Mouse (Mus musculus): ENCODE results near the gene Isyna1. TPM values are rescaled to one million over a fixed set of nuclear protein-coding genes. Genes with fewer than 3 reads are reported as not detected.

Gene Isyna1
- total RNA-seq, 1 experiment: 161 TPM

DNA sequence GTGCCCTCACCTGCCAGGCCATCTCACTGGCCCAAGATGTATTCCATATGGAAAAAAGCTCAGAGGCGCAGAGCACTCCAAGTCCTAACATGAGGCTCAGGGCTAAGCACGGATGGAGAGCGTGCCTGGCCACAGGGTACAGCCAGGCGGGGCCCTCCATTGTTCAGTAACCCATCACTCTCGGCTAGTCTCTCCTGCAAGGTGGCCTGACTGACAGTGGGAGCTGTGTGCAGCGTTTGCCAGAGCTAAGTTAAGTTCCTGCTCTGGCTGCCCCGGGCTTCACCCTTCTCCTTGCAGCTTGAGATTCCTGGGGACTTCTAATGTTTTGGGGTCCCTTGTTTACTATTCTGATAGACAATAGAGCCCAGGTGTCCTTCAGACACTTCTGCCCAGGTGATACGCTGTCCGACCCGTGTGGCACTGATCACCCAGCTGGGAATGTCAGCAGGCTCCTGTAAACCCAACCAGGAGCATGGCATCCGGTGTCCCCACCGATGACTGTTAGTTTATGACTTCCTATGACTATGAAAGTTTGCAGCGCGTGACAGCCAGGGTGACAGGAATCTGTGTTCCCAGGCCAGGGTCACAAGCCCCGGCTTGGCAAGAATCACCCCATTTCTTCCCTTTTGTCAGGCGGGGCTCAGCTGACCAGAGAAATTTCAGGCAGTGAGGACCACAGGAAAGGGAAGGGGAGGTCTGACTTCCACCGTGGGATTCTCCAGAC, 51.5 kb downstream of the Isyna1 start:
- Histone ChIP-seq H3K36me3 (ENCODE audit: control insufficient read depth, insufficient read depth, low read length, poor library complexity, severe bottlenecking) (peaks cover 5% of the 10 kb centered on the region; the same call in 1 of the 2 replicates), H3K9me3 (ENCODE audit: control insufficient read depth, insufficient read depth, low read depth, low read length) (no peaks in the 10 kb centered on the region), H3K9ac (ENCODE audit: insufficient read depth, low read depth, low read length, poor library complexity, severe bottlenecking) (no peak overlapping the region; the same call in 1 of the 2 replicates), H3K27ac (ENCODE audit: insufficient read depth, low read depth, low read length, poor library complexity, severe bottlenecking) (no peak overlapping the region), H3K4me3 (ENCODE audit: insufficient read depth in 1 of 2, low read depth in 1 of 2, low read length in 2 of 2, poor library complexity in 1 of 2, severe bottlenecking in 1 of 2) (no peak overlapping the region), H3K4me1 (ENCODE audit: control insufficient read depth in 2 of 2, insufficient read depth in 2 of 2, low read length in 2 of 2, poor library complexity in 1 of 2) (peaks cover 19 to 45% of the 10 kb centered on the region in 2 experiments)
- DNase-seq (ENCODE audit: low read depth, low spot score): no peak
- TF ChIP-seq HCFC1 (IDR thresholded peaks at IDR 0.05; ENCODE audit: borderline replicate concordance, insufficient read depth, low read length) (no peak), ZNF384 (IDR thresholded peaks at IDR 0.05; ENCODE audit: low read depth, low read length) (no peak), MAFK (IDR thresholded peaks at IDR 0.05; ENCODE audit: insufficient read depth, low read depth, low read length) (no peak), CHD2 (IDR thresholded peaks at IDR 0.05; ENCODE audit: low read depth, low read length) (no peak), ZC3H11A (IDR thresholded peaks at IDR 0.05; ENCODE audit: borderline replicate concordance, low read depth, low read length) (no peak)
- in situ Hi-C loops (cut with MboI; ENCODE audit: low sequenced_read_pairs in 2 of 2, unreplicated experiment in 2 of 2): no loop called here

DNA sequence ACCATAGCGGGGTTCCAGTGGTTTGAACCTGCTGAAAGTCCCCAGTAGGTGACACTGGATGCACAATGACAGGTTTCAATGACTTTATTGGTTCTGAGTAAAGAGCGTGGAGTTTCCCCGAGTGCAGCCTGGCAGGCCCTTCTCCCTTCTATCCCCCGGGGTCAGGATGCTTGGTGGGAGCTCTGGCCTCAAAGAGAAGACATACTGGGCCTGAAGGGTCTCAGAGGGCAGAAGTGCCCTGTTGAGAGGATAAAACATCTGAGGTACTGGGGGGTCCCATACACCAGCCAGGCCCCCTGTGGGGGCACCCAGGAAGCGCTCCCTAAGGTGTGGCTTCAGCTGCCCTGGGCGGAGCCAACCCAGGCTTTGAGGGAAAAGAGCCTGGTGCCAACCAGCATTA, 52.2 kb downstream of the Isyna1 start:
- Histone ChIP-seq H3K27ac (ENCODE audit: insufficient read depth, low read depth, low read length, poor library complexity, severe bottlenecking) (peak overlapping the region; percentile 83), H3K9me3 (ENCODE audit: control insufficient read depth, insufficient read depth, low read depth, low read length) (no peaks in the 10 kb centered on the region), H3K4me1 (ENCODE audit: control insufficient read depth in 2 of 2, insufficient read depth in 2 of 2, low read length in 2 of 2, poor library complexity in 1 of 2) (peaks cover 19 to 48% of the 10 kb centered on the region in 2 experiments), H3K9ac (ENCODE audit: insufficient read depth, low read depth, low read length, poor library complexity, severe bottlenecking) (no peak overlapping the region; the same call in 1 of the 2 replicates), H3K4me3 (ENCODE audit: insufficient read depth in 1 of 2, low read depth in 1 of 2, low read length in 2 of 2, poor library complexity in 1 of 2, severe bottlenecking in 1 of 2) (no peak overlapping the region), H3K36me3 (ENCODE audit: control insufficient read depth, insufficient read depth, low read length, poor library complexity, severe bottlenecking) (peaks cover 7% of the 10 kb centered on the region; the same call in 1 of the 2 replicates)
- in situ Hi-C loops (cut with MboI; ENCODE audit: low sequenced_read_pairs in 2 of 2, unreplicated experiment in 2 of 2): no loop called here
- no peak for TF ChIP-seq ZC3H11A (IDR thresholded peaks at IDR 0.05; ENCODE audit: borderline replicate concordance, low read depth, low read length)
- no peak for TF ChIP-seq HCFC1 (IDR thresholded peaks at IDR 0.05; ENCODE audit: borderline replicate concordance, insufficient read depth, low read length)
- TF ChIP-seq CHD2 (IDR thresholded peaks at IDR 0.05; ENCODE audit: low read depth, low read length): no peak
- no peak for TF ChIP-seq ZNF384 (IDR thresholded peaks at IDR 0.05; ENCODE audit: low read depth, low read length)
- TF ChIP-seq MAFK (IDR thresholded peaks at IDR 0.05; ENCODE audit: insufficient read depth, low read depth, low read length): no peak
- no peak for DNase-seq (ENCODE audit: low read depth, low spot score)

DNA sequence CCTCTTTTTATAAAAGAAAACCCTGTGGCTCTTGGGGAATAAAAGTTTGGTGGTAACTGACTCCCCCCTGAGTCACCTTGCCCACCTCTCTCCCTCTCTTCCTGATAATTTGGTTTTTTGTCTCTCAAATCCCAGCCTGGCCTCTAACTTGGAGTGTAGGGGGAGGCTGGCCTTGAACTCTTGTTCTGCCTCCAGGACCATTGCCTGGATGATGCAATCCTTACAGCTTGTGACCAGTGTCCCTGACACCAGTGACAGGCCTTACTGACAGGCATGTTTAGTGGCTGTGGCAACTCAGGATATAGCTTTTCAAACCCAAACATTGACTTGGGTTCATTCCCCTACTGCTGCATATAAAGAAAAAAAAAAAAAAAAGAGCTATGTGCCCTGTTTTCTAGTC, 52.6 kb downstream of the Isyna1 start:
- TF ChIP-seq CHD2 (IDR thresholded peaks at IDR 0.05; ENCODE audit: low read depth, low read length) (no peak), HCFC1 (IDR thresholded peaks at IDR 0.05; ENCODE audit: borderline replicate concordance, insufficient read depth, low read length) (no peak), ZNF384 (IDR thresholded peaks at IDR 0.05; ENCODE audit: low read depth, low read length) (no peak; the same call in 1 of the 2 replicates), MAFK (IDR thresholded peaks at IDR 0.05; ENCODE audit: insufficient read depth, low read depth, low read length) (no peak), ZC3H11A (IDR thresholded peaks at IDR 0.05; ENCODE audit: borderline replicate concordance, low read depth, low read length) (no peak)
- DNase-seq (ENCODE audit: low read depth, low spot score): no peak
- Histone ChIP-seq H3K9me3 (ENCODE audit: control insufficient read depth, insufficient read depth, low read depth, low read length) (no peaks in the 10 kb centered on the region), H3K4me1 (ENCODE audit: control insufficient read depth in 2 of 2, insufficient read depth in 2 of 2, low read length in 2 of 2, poor library complexity in 1 of 2) (peaks cover 19 to 48% of the 10 kb centered on the region in 2 experiments), H3K9ac (ENCODE audit: insufficient read depth, low read depth, low read length, poor library complexity, severe bottlenecking) (no peak overlapping the region), H3K4me3 (ENCODE audit: insufficient read depth in 1 of 2, low read depth in 1 of 2, low read length in 2 of 2, poor library complexity in 1 of 2, severe bottlenecking in 1 of 2) (no peak overlapping the region), H3K36me3 (ENCODE audit: control insufficient read depth, insufficient read depth, low read length, poor library complexity, severe bottlenecking) (peaks cover 8% of the 10 kb centered on the region; the same call in 1 of the 2 replicates), H3K27ac (ENCODE audit: insufficient read depth, low read depth, low read length, poor library complexity, severe bottlenecking) (peak overlapping the region; percentile 83)
- in situ Hi-C loops (cut with MboI; ENCODE audit: low sequenced_read_pairs in 2 of 2, unreplicated experiment in 2 of 2): no loop called here

Other genes starting within 250 kb of the Isyna1 start
- gene Upf1, start 241.1 kb upstream of the Isyna1 start, total RNA-seq (2012; rRNA removed): 54.7 and 57.6 TPM in 2 replicates
- 1.2 and 1.4 TPM in 2 replicates for gene Comp, start 220.8 kb upstream of the Isyna1 start, total RNA-seq (2012; rRNA removed)
- 3.3 and 4.9 TPM in 2 replicates for gene Crtc1, start 154.8 kb upstream of the Isyna1 start, total RNA-seq (2012; rRNA removed)
- 21.4 and 22.8 TPM in 2 replicates for gene Klhl26, start 117.4 kb upstream of the Isyna1 start, total RNA-seq (2012; rRNA removed)
- 5.3 and 8.0 TPM in 2 replicates for gene Tmem59l, start 107.0 kb upstream of the Isyna1 start, total RNA-seq (2012; rRNA removed)
- 17.0 and 29.3 TPM in 2 replicates for gene Crlf1, start 101.2 kb upstream of the Isyna1 start, total RNA-seq (2012; rRNA removed)
- 125 and 130 TPM in 2 replicates for gene Rex1bd, start 87.6 kb upstream of the Isyna1 start, total RNA-seq (2012; rRNA removed)
- 3,214 and 4,257 TPM in 2 replicates for gene Uba52, start 83.6 kb upstream of the Isyna1 start, total RNA-seq (2012; rRNA removed)
- gene Fkbp8, start 66.6 kb upstream of the Isyna1 start, total RNA-seq (2012; rRNA removed): 252 and 256 TPM in 2 replicates
- 27.9 and 35.3 TPM in 2 replicates for gene Kxd1, start 66.4 kb upstream of the Isyna1 start, total RNA-seq (2012; rRNA removed)
- 15.8 and 16.1 TPM in 2 replicates for gene Ell, start 54.9 kb upstream of the Isyna1 start, total RNA-seq (2012; rRNA removed)
- 85.5 and 142 TPM in 2 replicates for gene Ssbp4, start 14.5 kb downstream of the Isyna1 start, total RNA-seq (2012; rRNA removed)
- gene Lrrc25, start 21.8 kb downstream of the Isyna1 start, total RNA-seq (2012; rRNA removed): 0.13 TPM in 1 of 2 replicates, not detected in the other
- gene Gdf15, start 38.1 kb downstream of the Isyna1 start, total RNA-seq (2012; rRNA removed): 7.0 and 18.8 TPM in 2 replicates
- gene Pgpep1, start 66.0 kb downstream of the Isyna1 start, total RNA-seq (2012; rRNA removed): 15.5 and 21.4 TPM in 2 replicates
- 171 and 204 TPM in 2 replicates for gene Lsm4, start 78.9 kb downstream of the Isyna1 start, total RNA-seq (2012; rRNA removed)
- 60.1 TPM in 2 replicates for gene Jund, start 104.6 kb downstream of the Isyna1 start, total RNA-seq (2012; rRNA removed)
- gene Iqcn, start 109.1 kb downstream of the Isyna1 start, total RNA-seq (2012; rRNA removed): 0.09 and 0.16 TPM in 2 replicates
- 1.8 and 3.9 TPM in 2 replicates for gene Gm3336, start 124.2 kb downstream of the Isyna1 start, total RNA-seq (2012; rRNA removed)
- gene Pde4c, start 129.3 kb downstream of the Isyna1 start, total RNA-seq (2012; rRNA removed): 1.6 and 4.5 TPM in 2 replicates
- gene Rab3a, start 160.3 kb downstream of the Isyna1 start, total RNA-seq (2012; rRNA removed): 4.3 and 5.2 TPM in 2 replicates
- gene Mpv17l2, start 166.6 kb downstream of the Isyna1 start, total RNA-seq (2012; rRNA removed): 49.9 and 58.2 TPM in 2 replicates
- gene Pik3r2, start 182.3 kb downstream of the Isyna1 start, total RNA-seq (2012; rRNA removed): 52.7 and 71.0 TPM in 2 replicates
- 7.8 and 11.5 TPM in 2 replicates for gene Mast3, start 210.7 kb downstream of the Isyna1 start, total RNA-seq (2012; rRNA removed)
- 0.69 and 1.2 TPM in 2 replicates for gene Il12rb1, start 214.1 kb downstream of the Isyna1 start, total RNA-seq (2012; rRNA removed)
- 11.4 and 18.8 TPM in 2 replicates for gene Arrdc2, start 245.3 kb downstream of the Isyna1 start, total RNA-seq (2012; rRNA removed)